In the genomic region with DNA sequence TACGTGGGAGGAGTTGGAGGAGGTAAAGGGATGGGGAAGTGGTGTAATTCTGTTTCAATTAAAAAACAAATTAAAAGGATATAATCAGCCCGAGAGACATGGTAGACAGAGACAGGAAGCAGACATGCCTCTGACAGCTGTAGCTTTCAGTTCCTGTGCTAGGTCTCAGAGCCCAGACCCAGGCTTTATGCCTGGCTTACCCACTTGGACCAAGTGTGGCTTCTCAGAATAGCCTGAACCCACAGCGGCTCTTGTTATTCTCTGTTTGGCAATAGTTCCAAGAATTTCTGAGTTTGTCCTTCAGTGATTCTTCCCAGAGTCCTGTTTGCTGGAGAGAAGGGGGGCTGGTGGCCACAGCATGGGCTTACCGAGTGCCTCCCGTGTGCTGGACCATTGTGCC, we compare ENCODE assay signal across 20 mouse cellular contexts.
DNase-seq lines count a peak whose midpoint lies in the region; ATAC-seq and TF ChIP-seq lines count a peak whose summit lies in the region.
"Had no signal": no experiment of that assay in that cellular context is flagged by ENCODE, and none has a peak within 500 bp of the region (broad histone marks: within the 10 kb centered on the region; RNA-seq: fewer than 3 reads in every experiment).

No protein-coding gene starts in this region.

- H3K27me3 ChIP-seq in lung, postnatal 0 days (replicated peaks; ENCODE audit: insufficient read depth, low read length), result no peaks in the 10 kb centered on the region
- H3K27me3 ChIP-seq: forebrain, embryonic 15.5 days; heart, embryonic 15.5 days; hindbrain, embryonic 12.5 days; intestine, embryonic 15.5 days; midbrain, embryonic 12.5 days had no signal

- 68% methylated on average over 5 of the region's 5 CpGs for WGBS in lung, postnatal 0 days
- 62% methylated on average over 5 of the region's 5 CpGs for WGBS in lung, adult 2 months

- no peaks in the 10 kb centered on the region for H3K4me1 ChIP-seq in lung, postnatal 0 days (ENCODE audit: insufficient read depth, low read depth, low read length)
- H3K4me1 ChIP-seq in lung, adult 2 months (ENCODE audit: control insufficient read depth, insufficient read depth, low read length), result no peaks in the 10 kb centered on the region; the same call in 1 of the 2 replicates
- H3K4me1 ChIP-seq: forebrain, embryonic 15.5 days; heart, embryonic 15.5 days; hindbrain, embryonic 12.5 days; intestine, embryonic 15.5 days; midbrain, embryonic 12.5 days had no signal

- no peaks in the 10 kb centered on the region for H3K36me3 ChIP-seq in lung, postnatal 0 days (ENCODE audit: insufficient read depth, low read length)
- H3K36me3 ChIP-seq: forebrain, embryonic 15.5 days; heart, embryonic 15.5 days; hindbrain, embryonic 12.5 days; intestine, embryonic 15.5 days; midbrain, embryonic 12.5 days had no signal

- peak overlapping the region; percentile 16; the same call in 1 of the 2 replicates for H3K27ac ChIP-seq in gastrocnemius, adult 2 months
- no peak overlapping the region for H3K27ac ChIP-seq in lung, postnatal 0 days (ENCODE audit: low read length)
- H3K27ac ChIP-seq: forebrain, embryonic 15.5 days; heart, embryonic 15.5 days; hindbrain, embryonic 12.5 days; intestine, embryonic 15.5 days; midbrain, embryonic 12.5 days had no signal

- TF ChIP-seq POLR2A in lung, adult 2 months (IDR thresholded peaks at IDR 0.05; ENCODE audit: borderline replicate concordance, extremely low read depth, low read depth, low read length), result no peak

- no peak overlapping the region for H3K9ac ChIP-seq in lung, postnatal 0 days (replicated peaks; ENCODE audit: low read depth)
- H3K9ac ChIP-seq: forebrain, embryonic 15.5 days; heart, embryonic 15.5 days; hindbrain, embryonic 12.5 days; intestine, embryonic 15.5 days; midbrain, embryonic 12.5 days had no signal

- peak; percentile 50; the same call in 1 of the 2 replicates for ATAC-seq in lung, postnatal 0 days
- ATAC-seq in CD4-positive, CD25-positive, alpha-beta regulatory T cell, adult 4 months, result peak; percentile 47
- peak; percentile 70 for ATAC-seq in granulocyte monocyte progenitor cell, adult 5-6 weeks (replicated peaks; ENCODE audit: poor library complexity, severe bottlenecking)
- ATAC-seq: forebrain, embryonic 15.5 days; intestine, embryonic 15.5 days had no signal

- intact Hi-C loops in gastrocnemius, adult 2 months (cut with DNase I), result no loop called here

- DNase-seq in gastrocnemius, adult 2 months, result no peak
- DNase-seq in gastrocnemius, postnatal 10 days, result no peak
- peak; percentile 27 for DNase-seq in lung, postnatal 0 days (ENCODE audit: low spot score)
- DNase-seq in lung, adult 2 months, result no peak
- no peak for DNase-seq in embryo, embryonic 9.5 days (ENCODE audit: extremely low spot score)
- DNase-seq in embryo, embryonic 10 days (ENCODE audit: low spot score), result no peak
- DNase-seq: cerebellum, adult 11-12 months; gastrocnemius, postnatal 14 days; kidney, postnatal 10 days; lung, postnatal 14 days; thymus, adult 18-20 months had no signal

- peak overlapping the region; percentile 19 for H3K4me3 ChIP-seq in gastrocnemius, adult 2 months
- H3K4me3 ChIP-seq in lung, postnatal 0 days (ENCODE audit: low read depth, low read length), result no peak overlapping the region
- no peak overlapping the region for H3K4me3 ChIP-seq in lung, adult 2 months (replicated peaks; ENCODE audit: extremely low read depth, low read depth, low read length)
- H3K4me3 ChIP-seq: forebrain, embryonic 15.5 days; heart, embryonic 15.5 days; hindbrain, embryonic 12.5 days; intestine, embryonic 15.5 days; midbrain, embryonic 12.5 days; myocyte had no signal

- no peak for TF ChIP-seq CTCF in gastrocnemius, adult 2 months (IDR thresholded peaks at IDR 0.05)
- no peak for TF ChIP-seq CTCF in lung, postnatal 0 days (IDR thresholded peaks at IDR 0.05)
- TF ChIP-seq CTCF in lung, adult 2 months (IDR thresholded peaks at IDR 0.05; ENCODE audit: insufficient read depth, low read length), result no peak

- no peak for TF ChIP-seq EP300 in lung, postnatal 0 days (IDR thresholded peaks at IDR 0.05)

- H3K4me2 ChIP-seq in lung, postnatal 0 days (replicated peaks; ENCODE audit: low read depth, low read length), result no peak overlapping the region
- H3K4me2 ChIP-seq: forebrain, embryonic 15.5 days; heart, embryonic 15.5 days; hindbrain, embryonic 12.5 days; intestine, embryonic 15.5 days; liver, embryonic 11.5 days; midbrain, embryonic 12.5 days had no signal

- H3K9me3 ChIP-seq in lung, postnatal 0 days (ENCODE audit: low read length), result no peaks in the 10 kb centered on the region
- H3K9me3 ChIP-seq: forebrain, embryonic 15.5 days; heart, embryonic 15.5 days; hindbrain, embryonic 12.5 days; intestine, embryonic 15.5 days; midbrain, embryonic 12.5 days had no signal
